Mouse (Mus musculus) ES-E14 (cell line): ENCODE results near the gene Krtap5-1.
"Not testable (repeated sequence)": the region's sequence is repeated elsewhere in the genome, so short reads cannot be mapped to it uniquely, and the experiment has no call there.

Experiments used
- CHD2 ChIP-seq: IDR thresholded peaks from 2 replicates; pipeline ENCODE4 v1.6.1; 2014; ENCODE audit warnings: mild to moderate bottlenecking, low read depth, low read length, inconsistent platforms
- HCFC1 ChIP-seq: IDR thresholded peaks from 2 replicates; pipeline ENCODE4 v1.6.1; 2012; ENCODE audit warnings: low read length, inconsistent platforms, borderline replicate concordance; ENCODE audit not compliant: insufficient read depth
- MAFK ChIP-seq: IDR thresholded peaks from 2 replicates; pipeline ENCODE4 v1.6.1; 2014; ENCODE audit warnings: mild to moderate bottlenecking, low read depth, low read length, inconsistent platforms; ENCODE audit not compliant: insufficient read depth
- ZC3H11A ChIP-seq: IDR thresholded peaks from 2 replicates; pipeline ENCODE4 v1.6.1; 2012; ENCODE audit warnings: low read depth, mild to moderate bottlenecking, inconsistent platforms, low read length, borderline replicate concordance
- ZNF384 ChIP-seq: IDR thresholded peaks from 2 replicates; pipeline ENCODE4 v1.6.1; 2012; ENCODE audit warnings: low read depth, low read length, inconsistent platforms

DNA sequence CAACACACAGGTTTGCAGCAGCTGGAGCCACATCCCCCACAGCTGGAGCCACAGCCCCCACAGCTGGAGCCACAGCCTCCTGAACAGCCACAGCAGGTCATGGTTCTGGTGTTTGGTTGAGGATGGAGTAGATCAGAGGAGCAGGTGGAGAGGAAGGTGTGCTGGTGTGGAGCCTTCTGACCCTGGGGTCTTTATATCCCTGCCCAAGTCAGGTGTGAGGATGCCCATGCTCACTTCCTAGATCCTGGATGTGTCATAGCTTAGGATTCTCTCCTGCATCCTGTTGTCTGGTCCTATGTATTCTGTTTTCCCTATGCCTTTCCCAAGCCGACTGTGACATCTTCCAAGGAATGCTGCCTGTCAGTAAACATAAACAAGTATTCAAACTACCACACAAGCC is 38.7 kb downstream of the Krtap5-1 start, which contains the start of gene Gm2431:
- not testable (repeated sequence) for TF ChIP-seq ZNF384, HCFC1, CHD2, MAFK, ZC3H11A
